8 mouse cellular contexts compared by ENCODE assay signal in the genomic region with DNA sequence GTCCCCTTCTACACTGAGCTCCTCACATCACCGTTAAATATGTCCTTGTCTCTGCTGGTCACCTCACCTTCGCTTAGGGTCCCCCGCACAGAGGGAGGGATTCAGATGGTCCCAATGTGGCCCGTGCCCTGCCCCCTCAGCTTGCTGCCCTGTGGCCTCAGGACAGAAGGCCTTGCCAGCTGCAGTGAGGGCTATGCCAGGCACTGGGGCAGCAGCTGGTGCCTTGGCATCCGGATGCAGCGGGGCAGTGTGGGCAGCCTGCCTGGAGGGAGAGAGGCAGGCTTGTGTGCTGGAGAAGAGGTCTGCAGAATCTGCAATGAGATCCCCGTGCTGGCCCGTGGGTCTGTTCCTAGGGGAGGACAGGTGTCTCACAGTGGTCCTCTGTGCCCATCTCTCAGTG. TPM values are rescaled to one million over a fixed set of nuclear protein-coding genes. Genes with fewer than 3 reads are reported as not detected.
DNase-seq lines count a peak whose midpoint lies in the region; ATAC-seq lines count a peak whose summit lies in the region.

No protein-coding gene starts in this region.

- H3K4me1 ChIP-seq in heart, embryonic 12.5 days (replicated peaks): peaks cover 7% of the 10 kb centered on the region

- H3K9me3 ChIP-seq in heart, embryonic 12.5 days (replicated peaks): no peaks in the 10 kb centered on the region

- peak; percentile 28 for DNase-seq in adrenal gland, postnatal 25 days
- DNase-seq in adrenal gland, adult (ENCODE audit: inconsistent age in 2 of 2, low spot score in 1 of 2): no peak
- peak; percentile 59 to 72 for DNase-seq in frontal cortex, postnatal 14 days (ENCODE audit: low spot score in 2 of 2)
- peak; percentile 85 to 87 for DNase-seq in layer of hippocampus, postnatal 10 days (ENCODE audit: low spot score in 2 of 2)
- peak; percentile 84 for DNase-seq in right cerebral cortex, adult 18-20 months
- no peak for DNase-seq in lung, postnatal 25 days (ENCODE audit: low spot score)
- no peak for DNase-seq in heart, adult 18-20 months

- peaks cover 56% of the 10 kb centered on the region for H3K27me3 ChIP-seq in heart, embryonic 12.5 days (replicated peaks)

- ATAC-seq in heart, embryonic 12.5 days (ENCODE audit: insufficient number of reproducible peaks, low FRiP score): no peak

- no peak overlapping the region for H3K4me3 ChIP-seq in heart, embryonic 12.5 days

- no peak overlapping the region for H3K9ac ChIP-seq in heart, embryonic 12.5 days

- no peaks in the 10 kb centered on the region for H3K36me3 ChIP-seq in heart, embryonic 12.5 days

- 81% methylated on average over 8 of the region's 8 CpGs for WGBS in heart, embryonic 12.5 days

- no peak overlapping the region for H3K4me2 ChIP-seq in heart, embryonic 12.5 days

- no peak overlapping the region for H3K27ac ChIP-seq in heart, embryonic 12.5 days (ENCODE audit: poor library complexity, severe bottlenecking)

RNA-seq across cellular contexts. Expression of a gene that starts 34.8 kb away (rescaled TPM):
- total RNA-seq in adrenal gland, postnatal 25 days (2021): 11.1 and 12.7 TPM in 2 replicates
- total RNA-seq in layer of hippocampus, postnatal 10 days (2021): 100 to 1,000 TPM; 683 to 691 TPM
- 1 to 10 TPM; 4.3 to 4.8 TPM for total RNA-seq in heart, adult 18-20 months (2021)
- polyA plus RNA-seq in heart, embryonic 12.5 days (2016; fragmentation: Nextera tagmentation; extraction: Ambion mirVana): 0.26 and 0.52 TPM in 2 replicates

RNA-seq across cellular contexts. Expression of a gene that starts 54.2 kb away (rescaled TPM):
- total RNA-seq in adrenal gland, postnatal 25 days (2021): 37.6 and 39.5 TPM in 2 replicates
- 10 to 100 TPM; 93.5 to 99.9 TPM for total RNA-seq in layer of hippocampus, postnatal 10 days (2021)
- 10 to 100 TPM; 37.7 to 53.4 TPM for total RNA-seq in heart, adult 18-20 months (2021)
- polyA plus RNA-seq in heart, embryonic 12.5 days (2016; fragmentation: Nextera tagmentation; extraction: Ambion mirVana): 43.8 and 45.8 TPM in 2 replicates

Comparison
In these comparisons a context has a peak if more than half of its experiments do, and no peak if none do; other contexts are left out.
1. DNase-seq: peak in adrenal gland, postnatal 25 days (single experiment), frontal cortex, postnatal 14 days (2 of 2), layer of hippocampus, postnatal 10 days (2 of 2) and right cerebral cortex, adult 18-20 months (single experiment); none in adrenal gland, adult (0 of 2), lung, postnatal 25 days (single experiment) and heart, adult 18-20 months (0 of 2).
2. RNA of a gene that starts 34.8 kb away (total RNA-seq): 683 to 691 TPM in layer of hippocampus, postnatal 10 days; 11.1 to 12.7 TPM in adrenal gland, postnatal 25 days and 4.3 to 4.8 TPM in heart, adult 18-20 months; every median in the first group is over 10 times any median in the second.